Mouse (Mus musculus): Measurements from ENCODE around the gene Upk3a. TPM values are rescaled to one million over a fixed set of nuclear protein-coding genes. Genes with fewer than 3 reads are reported as not detected.

Upk3a gene
- polyA plus RNA-seq, 1 experiment from 2014 or later = 104 TPM

DNA sequence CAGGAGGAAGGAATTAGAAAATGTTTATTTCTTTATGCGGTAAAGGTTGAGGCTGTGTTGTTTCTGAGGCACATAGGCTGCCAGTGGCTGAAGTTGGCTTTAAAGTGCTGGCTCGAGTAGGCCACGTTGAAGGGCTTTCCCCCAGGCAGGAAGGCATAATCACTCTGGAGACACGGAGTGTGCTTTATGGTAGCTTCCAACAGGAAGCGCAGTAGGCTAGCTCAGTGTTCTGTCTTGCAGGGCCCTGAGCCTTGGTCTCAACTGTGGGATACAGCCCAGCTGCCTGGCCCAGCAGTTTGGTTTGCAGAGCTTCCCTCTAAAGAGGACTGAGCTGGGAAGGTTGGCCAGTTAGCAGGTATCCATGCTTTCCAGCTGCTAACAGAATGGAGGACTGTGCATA is 26.2 kb downstream of the Upk3a start:
- no peaks in the 10 kb centered on the region for H3K27me3 ChIP-seq (ENCODE audit: insufficient read depth, low read length)
- no peak overlapping the region for H3K4me3 ChIP-seq (replicated peaks; ENCODE audit: low read depth, low read length)
- no peaks in the 10 kb centered on the region for H3K4me1 ChIP-seq (replicated peaks; ENCODE audit: insufficient read depth, low read length)
- H3K9me3 ChIP-seq (replicated peaks; ENCODE audit: low read length) = no peaks in the 10 kb centered on the region
- peak overlapping the region; percentile 32; the same call in 1 of the 2 replicates for H3K27ac ChIP-seq
- no peak for DNase-seq (ENCODE audit: low spot score)
- ATAC-seq (replicated peaks; ENCODE audit: low FRiP score, low read depth) = no peak
- H3K9ac ChIP-seq (ENCODE audit: low read depth, low read length) = no peak overlapping the region
- H3K36me3 ChIP-seq (ENCODE audit: insufficient read depth, low read length) = peaks cover 21% of the 10 kb centered on the region; the same call in 1 of the 2 replicates
- no peak overlapping the region for H3K4me2 ChIP-seq (ENCODE audit: low read length)
- no peak for TF ChIP-seq CTCF (IDR thresholded peaks at IDR 0.05; ENCODE audit: low read depth)
- 46% methylated on average over 5 of the region's 5 CpGs for WGBS

DNA sequence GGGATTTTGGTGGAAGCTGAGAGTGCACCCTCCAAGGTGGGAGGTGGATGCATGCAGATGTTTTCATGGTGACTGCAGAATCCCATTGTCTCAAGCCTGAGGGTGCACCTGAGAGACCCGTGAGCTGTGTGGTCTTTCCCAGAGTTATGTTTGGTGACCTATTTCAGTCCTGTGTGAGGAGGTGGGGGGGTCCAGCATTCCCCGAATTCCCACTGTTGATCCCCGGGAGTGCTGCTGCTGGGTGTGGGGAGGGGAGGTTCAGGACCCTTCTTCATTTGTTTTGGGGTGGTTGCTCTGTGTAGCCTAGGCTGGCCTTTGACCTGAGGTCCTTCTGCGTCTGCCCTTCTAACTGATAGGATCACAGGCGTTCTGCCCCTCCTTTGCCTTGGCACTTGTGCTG is 26.8 kb downstream of the Upk3a start:
- Histone ChIP-seq H3K4me3 (replicated peaks; ENCODE audit: low read depth, low read length) (no peak overlapping the region), H3K9me3 (replicated peaks; ENCODE audit: low read length) (no peaks in the 10 kb centered on the region), H3K9ac (ENCODE audit: low read depth, low read length) (no peak overlapping the region), H3K27ac (no peak overlapping the region; the same call in 1 of the 2 replicates), H3K4me1 (replicated peaks; ENCODE audit: insufficient read depth, low read length) (no peaks in the 10 kb centered on the region), H3K36me3 (ENCODE audit: insufficient read depth, low read length) (peaks cover 21% of the 10 kb centered on the region; the same call in 1 of the 2 replicates), H3K4me2 (ENCODE audit: low read length) (no peak overlapping the region), H3K27me3 (ENCODE audit: insufficient read depth, low read length) (no peaks in the 10 kb centered on the region)
- TF ChIP-seq CTCF (IDR thresholded peaks at IDR 0.05; ENCODE audit: low read depth) = no peak
- no peak for DNase-seq (ENCODE audit: low spot score)
- ATAC-seq (replicated peaks; ENCODE audit: low FRiP score, low read depth) = no peak
- 67% methylated on average over 5 of the region's 5 CpGs for WGBS

DNA sequence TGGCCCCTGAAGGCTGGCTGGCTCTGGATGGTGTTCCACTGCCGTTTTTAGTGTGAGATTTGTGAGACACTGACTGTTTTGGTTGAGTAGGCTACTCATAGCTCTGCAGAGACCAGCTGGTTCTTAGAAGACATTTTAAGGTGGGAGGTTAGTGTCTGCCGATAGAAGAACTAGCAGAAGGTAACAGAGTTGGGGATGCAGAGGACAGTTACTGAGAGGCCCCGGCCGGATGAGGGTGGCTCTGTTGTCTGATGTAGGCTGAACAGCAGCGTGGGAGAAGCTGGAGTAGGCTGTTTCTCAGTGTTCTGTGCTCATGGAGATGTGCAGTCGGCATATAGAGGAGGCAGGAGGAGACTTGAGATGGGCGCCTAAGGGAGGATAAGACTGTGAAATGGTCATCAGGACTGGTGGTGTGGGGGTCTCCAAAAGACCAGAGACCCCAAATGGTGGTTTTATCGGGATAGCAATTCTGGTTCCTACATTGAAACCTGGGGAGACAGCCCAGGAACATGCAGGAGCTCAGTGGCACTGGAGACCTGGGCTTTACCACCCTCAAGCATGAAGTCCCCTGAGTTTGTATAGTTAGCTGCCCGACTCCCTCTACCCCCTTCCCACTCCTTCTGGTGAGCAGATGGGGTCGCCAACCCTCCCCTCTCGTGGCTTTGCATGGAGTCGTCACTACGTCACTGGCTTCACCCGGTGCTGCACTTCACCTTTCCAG is 29.4 kb downstream of the Upk3a start:
- H3K9me3 ChIP-seq (replicated peaks; ENCODE audit: low read length) = no peaks in the 10 kb centered on the region
- no peaks in the 10 kb centered on the region for H3K27me3 ChIP-seq (ENCODE audit: insufficient read depth, low read length)
- no peak for ATAC-seq (replicated peaks; ENCODE audit: low FRiP score, low read depth)
- no peak for DNase-seq (ENCODE audit: low spot score)
- H3K9ac ChIP-seq (ENCODE audit: low read depth, low read length) = no peak overlapping the region
- no peak overlapping the region for H3K4me3 ChIP-seq (replicated peaks; ENCODE audit: low read depth, low read length)
- H3K36me3 ChIP-seq (ENCODE audit: insufficient read depth, low read length) = peaks cover 28% of the 10 kb centered on the region; the same call in 1 of the 2 replicates
- H3K4me2 ChIP-seq (ENCODE audit: low read length) = no peak overlapping the region
- H3K4me1 ChIP-seq (replicated peaks; ENCODE audit: insufficient read depth, low read length) = no peaks in the 10 kb centered on the region
- WGBS = 90% methylated on average over 14 of the region's 14 CpGs
- H3K27ac ChIP-seq = no peak overlapping the region
- TF ChIP-seq CTCF (IDR thresholded peaks at IDR 0.05; ENCODE audit: low read depth) = no peak

DNA sequence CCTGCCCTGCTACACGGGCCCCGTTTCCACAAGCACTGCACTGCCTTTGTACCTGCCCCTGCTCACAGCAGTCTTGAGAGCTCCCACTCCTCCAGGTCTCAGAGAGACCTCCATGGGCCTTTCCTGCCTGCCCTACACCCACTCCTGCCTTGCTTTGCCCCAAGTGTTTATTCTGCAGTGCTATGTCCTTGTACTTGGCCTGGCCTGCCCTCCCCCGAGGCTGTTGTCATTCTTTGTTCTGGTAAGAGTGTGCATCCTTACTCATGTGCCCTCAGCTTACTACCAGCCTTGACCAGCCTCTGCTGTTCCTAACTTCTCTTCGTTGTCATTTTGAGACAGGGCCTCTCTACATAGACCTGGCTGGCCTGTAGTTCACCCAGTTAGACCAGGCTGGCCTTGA is 30.9 kb downstream of the Upk3a start:
- WGBS = 83% methylated on average over 4 of the region's 4 CpGs
- H3K4me3 ChIP-seq (replicated peaks; ENCODE audit: low read depth, low read length) = no peak overlapping the region
- no peak for ATAC-seq (replicated peaks; ENCODE audit: low FRiP score, low read depth)
- peaks cover 28% of the 10 kb centered on the region for H3K36me3 ChIP-seq (ENCODE audit: insufficient read depth, low read length)
- H3K9ac ChIP-seq (ENCODE audit: low read depth, low read length) = no peak overlapping the region
- no peak overlapping the region for H3K27ac ChIP-seq
- H3K27me3 ChIP-seq (ENCODE audit: insufficient read depth, low read length) = no peaks in the 10 kb centered on the region
- H3K9me3 ChIP-seq (replicated peaks; ENCODE audit: low read length) = no peaks in the 10 kb centered on the region
- TF ChIP-seq CTCF (IDR thresholded peaks at IDR 0.05; ENCODE audit: low read depth) = no peak
- no peaks in the 10 kb centered on the region for H3K4me1 ChIP-seq (replicated peaks; ENCODE audit: insufficient read depth, low read length)
- no peak for DNase-seq (ENCODE audit: low spot score)
- no peak overlapping the region for H3K4me2 ChIP-seq (ENCODE audit: low read length)

DNA sequence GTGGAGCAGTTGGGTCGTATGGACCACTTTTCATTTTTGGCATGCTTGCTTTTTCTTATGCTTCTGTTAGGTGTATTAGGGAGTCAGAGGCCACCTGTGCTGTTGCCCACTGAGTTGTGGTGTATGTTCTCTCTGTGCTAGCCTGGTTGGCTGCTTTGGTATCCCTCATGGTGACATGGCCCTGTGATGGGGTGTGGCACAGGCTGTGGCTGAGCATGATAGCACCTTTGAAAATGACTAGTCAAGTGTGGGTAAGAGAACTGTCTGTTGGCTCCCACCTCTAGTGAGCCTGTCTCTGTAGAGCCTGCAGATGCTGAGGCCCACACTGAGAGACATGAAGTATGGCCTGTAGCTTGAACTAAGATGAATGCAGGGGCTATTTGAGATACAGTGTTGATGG is 32.8 kb downstream of the Upk3a start:
- H3K27ac ChIP-seq = no peak overlapping the region
- ATAC-seq (replicated peaks; ENCODE audit: low FRiP score, low read depth) = no peak
- H3K4me1 ChIP-seq (replicated peaks; ENCODE audit: insufficient read depth, low read length) = no peaks in the 10 kb centered on the region
- DNase-seq (ENCODE audit: low spot score) = no peak
- H3K9ac ChIP-seq (ENCODE audit: low read depth, low read length) = no peak overlapping the region
- peaks cover 39% of the 10 kb centered on the region for H3K36me3 ChIP-seq (ENCODE audit: insufficient read depth, low read length)
- no peak for TF ChIP-seq CTCF (IDR thresholded peaks at IDR 0.05; ENCODE audit: low read depth)
- no peak overlapping the region for H3K4me2 ChIP-seq (ENCODE audit: low read length)
- H3K27me3 ChIP-seq (ENCODE audit: insufficient read depth, low read length) = no peaks in the 10 kb centered on the region
- H3K4me3 ChIP-seq (replicated peaks; ENCODE audit: low read depth, low read length) = no peak overlapping the region
- no peaks in the 10 kb centered on the region for H3K9me3 ChIP-seq (replicated peaks; ENCODE audit: low read length)
- 93% methylated on average over 1 of the region's 1 CpGs for WGBS

DNA sequence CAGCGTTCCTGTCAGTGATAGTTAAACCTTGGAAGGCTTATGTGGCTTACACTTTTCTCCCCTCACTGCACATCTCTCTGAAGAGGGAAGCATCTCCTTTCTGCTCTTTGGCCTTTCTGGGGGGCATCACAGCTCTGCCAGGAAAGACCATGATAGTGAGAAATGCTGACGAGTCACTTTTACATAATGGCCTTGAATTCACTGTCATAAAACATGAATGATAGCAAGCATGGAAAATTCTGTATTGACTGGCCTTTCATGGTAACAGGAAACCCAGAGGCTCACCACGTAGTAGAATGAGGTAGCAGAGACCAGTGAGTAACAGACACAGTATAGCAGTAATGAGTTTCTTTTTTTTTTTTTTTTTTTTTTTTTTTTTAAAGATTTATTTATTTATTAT is 37.2 kb downstream of the Upk3a start:
- 89% methylated on average over 3 of the region's 3 CpGs for WGBS
- no peak for ATAC-seq (replicated peaks; ENCODE audit: low FRiP score, low read depth)

More for the DNA sequence above, 37.2 kb downstream of the Upk3a start:
- Histone ChIP-seq H3K4me2 (ENCODE audit: low read length) (no peak overlapping the region), H3K27me3 (ENCODE audit: insufficient read depth, low read length) (no peaks in the 10 kb centered on the region), H3K9ac (ENCODE audit: low read depth, low read length) (no peak overlapping the region), H3K9me3 (replicated peaks; ENCODE audit: low read length) (no peaks in the 10 kb centered on the region), H3K36me3 (ENCODE audit: insufficient read depth, low read length) (peaks cover 28% of the 10 kb centered on the region), H3K4me3 (replicated peaks; ENCODE audit: low read depth, low read length) (no peak overlapping the region), H3K27ac (no peak overlapping the region), H3K4me1 (replicated peaks; ENCODE audit: insufficient read depth, low read length) (no peaks in the 10 kb centered on the region)
- DNase-seq (ENCODE audit: low spot score) = no peak
- no peak for TF ChIP-seq CTCF (IDR thresholded peaks at IDR 0.05; ENCODE audit: low read depth)

Data from kidney, postnatal 0 days (tissue).